Mouse (Mus musculus): ENCODE measurements around the gene Tbxas1. TPM values are rescaled to one million over a fixed set of nuclear protein-coding genes. Genes with fewer than 3 reads are reported as not detected.

Tbxas1 gene
- polyA plus RNA-seq (2016; fragmentation: Nextera tagmentation; extraction: Ambion mirVana): 0.88 and 1.8 TPM in 2 replicates

- H3K4me1 ChIP-seq: peaks cover 42% of the 10 kb centered on the region
- H3K36me3 ChIP-seq (replicated peaks): peaks cover 10% of the 10 kb centered on the region
- DNase-seq (ENCODE audit: low spot score): peak; percentile 74
- peak within 1 kb of the TSS; percentile 100 for H3K4me3 ChIP-seq
- no peaks in the 10 kb centered on the region for H3K9me3 ChIP-seq
- peak within 1 kb of the TSS; percentile 99 for H3K27ac ChIP-seq (replicated peaks)
- WGBS: 3% methylated on average over 74 of the region's 77 CpGs
- peaks cover 25% of the 10 kb centered on the region; the same call in 1 of the 2 replicates for H3K27me3 ChIP-seq (replicated peaks; ENCODE audit: low read depth, poor library complexity, severe bottlenecking)
Measured at GRCm38 (mm10) chr6:38875258-38876070, at the start of gene Tbxas1. Tbxas1 (plus strand) TSS chr6:38875404.

DNA sequence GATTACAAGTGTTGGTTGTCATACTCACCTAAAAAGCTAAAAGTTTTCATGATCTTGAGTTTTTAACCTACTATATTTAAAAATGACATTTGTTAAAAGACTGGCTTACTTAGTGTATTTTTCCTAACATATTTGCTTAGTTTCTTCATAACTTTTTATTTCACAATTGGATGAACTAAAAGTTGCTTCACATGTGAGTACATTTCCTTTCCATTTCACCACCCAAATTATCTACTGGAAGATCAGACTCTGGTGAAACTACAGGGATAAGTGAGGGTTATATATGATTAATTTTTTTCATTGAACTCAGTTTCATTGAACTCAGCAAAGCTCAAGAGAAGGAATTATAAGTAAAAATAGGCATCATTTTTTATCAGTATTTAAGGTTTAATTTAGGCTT, 49.3 kb upstream of the Tbxas1 start:
- DNase-seq (ENCODE audit: low spot score): no peak
- no peak overlapping the region for H3K27ac ChIP-seq (replicated peaks)
- H3K27me3 ChIP-seq (replicated peaks; ENCODE audit: low read depth, poor library complexity, severe bottlenecking): no peaks in the 10 kb centered on the region
- H3K9me3 ChIP-seq: no peaks in the 10 kb centered on the region
- H3K36me3 ChIP-seq (replicated peaks): peaks cover 29% of the 10 kb centered on the region
- no peak overlapping the region for H3K4me3 ChIP-seq
- peaks cover 17% of the 10 kb centered on the region for H3K4me1 ChIP-seq

DNA sequence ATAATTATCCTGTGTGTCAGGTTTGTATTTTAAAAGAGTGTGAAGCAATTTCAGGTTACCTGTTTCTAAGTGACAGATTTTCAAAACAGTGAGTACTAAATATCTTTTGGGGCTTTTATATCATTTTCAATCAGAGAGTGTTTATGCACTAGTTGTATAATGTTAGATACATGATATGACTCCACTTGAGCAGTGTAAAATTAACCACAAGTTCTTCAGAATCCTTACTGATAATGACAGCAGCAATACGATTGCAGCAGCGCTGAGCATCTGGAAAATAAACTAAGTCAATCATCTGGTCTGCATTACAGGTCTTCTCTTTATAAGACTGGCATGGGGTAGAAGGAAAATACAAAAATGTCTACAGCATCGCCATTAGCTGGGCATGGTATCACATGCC, 48.3 kb upstream of the Tbxas1 start:
- DNase-seq (ENCODE audit: low spot score): no peak

DNA sequence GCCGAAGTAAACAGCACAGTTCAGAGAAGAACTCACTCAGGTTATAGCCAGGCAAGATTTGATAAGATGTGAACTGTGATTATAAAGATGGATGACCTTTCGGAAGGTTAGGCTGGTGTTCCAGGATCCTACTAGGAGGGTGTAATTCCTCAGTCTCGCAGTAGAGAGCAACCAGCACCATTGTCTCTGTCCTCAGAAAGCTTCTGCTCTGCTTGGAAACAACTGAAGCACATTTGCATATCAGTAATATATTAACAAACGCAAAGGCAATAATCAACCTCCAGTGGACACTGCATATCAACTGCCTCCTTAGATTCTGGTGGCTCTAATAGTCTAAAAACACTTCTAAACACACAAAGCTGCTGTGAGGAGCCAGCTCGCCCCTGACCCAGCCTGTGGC, 47.8 kb upstream of the Tbxas1 start:
- H3K36me3 ChIP-seq (replicated peaks): peaks cover 21% of the 10 kb centered on the region
- H3K27ac ChIP-seq (replicated peaks): no peak overlapping the region
- 78% methylated on average over 5 of the region's 5 CpGs for WGBS
- DNase-seq (ENCODE audit: low spot score): no peak
- peaks cover 26% of the 10 kb centered on the region for H3K4me1 ChIP-seq
- no peaks in the 10 kb centered on the region for H3K27me3 ChIP-seq (replicated peaks; ENCODE audit: low read depth, poor library complexity, severe bottlenecking)
- no peak overlapping the region for H3K4me3 ChIP-seq
- H3K9me3 ChIP-seq: no peaks in the 10 kb centered on the region

More for the DNA sequence above, 48.3 kb upstream of the Tbxas1 start:
- Histone ChIP-seq H3K4me3 (no peak overlapping the region), H3K27me3 (replicated peaks; ENCODE audit: low read depth, poor library complexity, severe bottlenecking) (no peaks in the 10 kb centered on the region), H3K27ac (replicated peaks) (no peak overlapping the region), H3K4me1 (peaks cover 20% of the 10 kb centered on the region), H3K9me3 (no peaks in the 10 kb centered on the region), H3K36me3 (replicated peaks) (peaks cover 23% of the 10 kb centered on the region)
- WGBS: 77% methylated on average over 3 of the region's 3 CpGs

GRCm38 (mm10) chr6:38828211-38828610, 47.0 kb upstream of the Tbxas1 start:
- H3K27ac ChIP-seq (replicated peaks): no peak overlapping the region
- H3K27me3 ChIP-seq (replicated peaks; ENCODE audit: low read depth, poor library complexity, severe bottlenecking): no peaks in the 10 kb centered on the region
- 87% methylated on average over 2 of the region's 2 CpGs for WGBS
- peaks cover 18% of the 10 kb centered on the region; the same call in 1 of the 2 replicates for H3K36me3 ChIP-seq (replicated peaks)
- DNase-seq (ENCODE audit: low spot score): no peak
- H3K4me3 ChIP-seq: no peak overlapping the region
- H3K4me1 ChIP-seq: peaks cover 33% of the 10 kb centered on the region
- no peaks in the 10 kb centered on the region for H3K9me3 ChIP-seq

GRCm38 (mm10) chr6:38829452-38829851, 45.8 kb upstream of the Tbxas1 start:
- no peak for DNase-seq (ENCODE audit: low spot score)
- Histone ChIP-seq H3K4me3 (no peak overlapping the region), H3K27me3 (replicated peaks; ENCODE audit: low read depth, poor library complexity, severe bottlenecking) (no peaks in the 10 kb centered on the region), H3K27ac (replicated peaks) (no peak overlapping the region), H3K9me3 (no peaks in the 10 kb centered on the region), H3K36me3 (replicated peaks) (peaks cover 17% of the 10 kb centered on the region; the same call in 1 of the 2 replicates), H3K4me1 (peaks cover 42% of the 10 kb centered on the region)
- WGBS: 76% methylated on average over 3 of the region's 3 CpGs

DNA sequence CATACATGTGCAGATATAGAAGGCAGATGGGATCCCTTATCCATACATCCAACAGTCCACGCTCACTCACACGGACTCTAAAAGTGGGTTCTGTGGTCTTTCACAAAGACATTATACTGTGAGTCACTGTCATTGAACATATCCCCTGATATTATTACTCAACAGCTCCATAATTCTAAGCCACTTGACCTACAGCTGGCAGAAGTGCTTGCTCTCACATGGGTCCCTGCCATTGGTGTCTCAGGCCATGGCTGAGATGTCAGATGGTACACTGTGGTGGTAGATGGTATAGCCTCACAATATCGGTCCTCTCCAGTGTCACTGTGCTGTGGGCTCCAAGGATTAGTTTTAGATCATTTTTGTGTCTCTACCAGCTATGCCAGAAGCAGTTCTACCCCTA, 41.5 kb upstream of the Tbxas1 start:
- 93% methylated on average over 3 of the region's 3 CpGs for WGBS
- H3K36me3 ChIP-seq (replicated peaks): peaks cover 21% of the 10 kb centered on the region
- DNase-seq (ENCODE audit: low spot score): no peak
- H3K27ac ChIP-seq (replicated peaks): no peak overlapping the region
- no peak overlapping the region for H3K4me3 ChIP-seq
- no peaks in the 10 kb centered on the region for H3K9me3 ChIP-seq
- peaks cover 44% of the 10 kb centered on the region for H3K4me1 ChIP-seq
- H3K27me3 ChIP-seq (replicated peaks; ENCODE audit: low read depth, poor library complexity, severe bottlenecking): no peaks in the 10 kb centered on the region

DNA sequence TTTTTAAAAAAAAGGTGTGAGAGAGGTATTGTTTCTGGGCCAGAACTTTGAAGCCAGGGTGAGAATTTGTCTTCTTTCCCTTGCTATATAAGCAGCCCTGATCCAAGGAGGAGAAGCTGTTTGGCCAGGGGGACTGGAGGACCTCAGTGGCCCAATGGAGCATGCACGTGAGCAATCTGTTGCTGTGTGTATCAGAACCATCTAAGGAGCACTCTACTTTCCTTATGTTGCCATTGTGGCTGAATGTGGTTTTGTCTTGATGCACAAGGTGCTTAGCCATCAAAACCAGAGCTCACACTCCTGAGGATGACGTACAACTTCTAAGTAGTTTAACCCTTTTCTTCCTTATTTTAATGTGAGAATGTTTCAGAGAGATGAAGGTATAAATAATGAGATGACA, 40.5 kb upstream of the Tbxas1 start:
- H3K36me3 ChIP-seq (replicated peaks): peaks cover 26% of the 10 kb centered on the region
- H3K9me3 ChIP-seq: no peaks in the 10 kb centered on the region
- 88% methylated on average over 2 of the region's 2 CpGs for WGBS
- no peaks in the 10 kb centered on the region for H3K27me3 ChIP-seq (replicated peaks; ENCODE audit: low read depth, poor library complexity, severe bottlenecking)
- no peak overlapping the region for H3K27ac ChIP-seq (replicated peaks)
- H3K4me1 ChIP-seq: peaks cover 49% of the 10 kb centered on the region
- no peak for DNase-seq (ENCODE audit: low spot score)
- H3K4me3 ChIP-seq: no peak overlapping the region

DNA sequence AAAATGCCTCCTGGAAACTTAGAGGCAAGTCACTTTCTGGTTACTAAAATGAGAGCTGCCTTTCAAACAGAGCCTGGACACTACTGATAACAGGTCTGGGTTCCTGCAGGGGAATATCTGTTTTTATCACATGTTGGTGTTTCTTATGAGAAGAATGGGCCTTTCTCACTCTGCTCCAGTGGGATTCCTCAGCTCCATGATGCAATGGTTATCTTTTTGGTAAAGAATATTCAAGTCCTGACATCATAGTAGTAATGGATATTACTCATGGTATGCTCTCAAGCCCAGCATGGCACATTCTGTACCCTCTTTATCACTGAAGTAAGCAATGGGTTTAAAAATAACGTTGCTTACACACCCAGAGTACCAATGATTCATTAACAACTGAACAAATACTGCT, 40.0 kb upstream of the Tbxas1 start:
- H3K9me3 ChIP-seq: no peaks in the 10 kb centered on the region
- H3K4me3 ChIP-seq: no peak overlapping the region
- no peak overlapping the region for H3K27ac ChIP-seq (replicated peaks)
- WGBS: 87% methylated on average over 1 of the region's 1 CpGs
- DNase-seq (ENCODE audit: low spot score): no peak
- H3K36me3 ChIP-seq (replicated peaks): peaks cover 31% of the 10 kb centered on the region
- H3K27me3 ChIP-seq (replicated peaks; ENCODE audit: low read depth, poor library complexity, severe bottlenecking): no peaks in the 10 kb centered on the region
- peaks cover 54% of the 10 kb centered on the region for H3K4me1 ChIP-seq

DNA sequence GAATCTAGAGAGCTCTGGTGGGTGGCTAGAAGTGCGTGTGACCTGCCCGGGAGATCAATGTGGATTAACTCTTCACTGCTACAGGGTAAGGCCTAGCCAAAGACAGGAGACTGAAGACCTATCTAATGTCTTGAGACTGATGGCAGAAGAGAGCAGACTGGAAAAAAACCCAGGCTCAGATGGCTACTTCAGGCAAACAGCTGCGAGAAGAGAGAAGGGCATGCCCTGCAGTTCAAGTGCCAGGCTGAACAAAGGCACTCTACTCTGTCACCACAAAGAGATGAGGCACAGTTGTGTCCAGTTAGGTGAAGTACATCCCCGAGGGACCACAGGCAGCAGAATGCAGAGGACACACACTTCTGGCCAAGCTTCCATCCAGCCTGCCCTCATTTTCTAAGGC, 37.1 kb upstream of the Tbxas1 start:
- Histone ChIP-seq H3K36me3 (replicated peaks) (peaks cover 43% of the 10 kb centered on the region), H3K27me3 (replicated peaks; ENCODE audit: low read depth, poor library complexity, severe bottlenecking) (no peaks in the 10 kb centered on the region), H3K4me1 (peaks cover 41% of the 10 kb centered on the region), H3K4me3 (no peak overlapping the region), H3K9me3 (no peaks in the 10 kb centered on the region), H3K27ac (replicated peaks) (no peak overlapping the region)
- WGBS: 78% methylated on average over 4 of the region's 4 CpGs
- no peak for DNase-seq (ENCODE audit: low spot score)

GRCm38 (mm10) chr6:38839891-38840290, 35.3 kb upstream of the Tbxas1 start:
- Histone ChIP-seq H3K9me3 (no peaks in the 10 kb centered on the region), H3K4me3 (no peak overlapping the region), H3K27me3 (replicated peaks; ENCODE audit: low read depth, poor library complexity, severe bottlenecking) (no peaks in the 10 kb centered on the region), H3K36me3 (replicated peaks) (peaks cover 41% of the 10 kb centered on the region), H3K4me1 (peaks cover 28% of the 10 kb centered on the region), H3K27ac (replicated peaks) (no peak overlapping the region)
- WGBS: 85% methylated on average over 4 of the region's 4 CpGs
- no peak for DNase-seq (ENCODE audit: low spot score)

DNA sequence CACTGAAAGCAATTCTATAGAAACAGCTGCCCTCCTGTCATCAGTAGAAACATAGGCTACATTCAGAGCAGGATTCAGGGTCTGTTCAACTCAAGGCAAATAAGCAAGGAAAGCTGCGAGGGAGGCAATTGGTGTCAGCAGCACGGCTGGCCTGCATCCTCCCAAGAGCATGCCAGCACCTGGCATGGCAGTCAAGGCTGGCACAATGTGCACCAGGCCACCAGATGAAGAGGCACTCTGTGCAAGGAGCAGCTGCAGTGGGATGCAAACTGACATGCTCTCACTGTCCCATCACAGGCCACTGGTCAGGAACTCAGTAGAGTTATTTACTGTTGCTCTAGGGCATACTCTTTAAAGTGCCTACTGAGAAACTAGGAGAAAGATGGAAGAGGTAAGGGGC, 34.8 kb upstream of the Tbxas1 start:
- DNase-seq (ENCODE audit: low spot score): no peak
- H3K27ac ChIP-seq (replicated peaks): no peak overlapping the region
- H3K4me1 ChIP-seq: peaks cover 33% of the 10 kb centered on the region
- no peaks in the 10 kb centered on the region for H3K9me3 ChIP-seq
- no peaks in the 10 kb centered on the region for H3K27me3 ChIP-seq (replicated peaks; ENCODE audit: low read depth, poor library complexity, severe bottlenecking)
- H3K36me3 ChIP-seq (replicated peaks): peaks cover 41% of the 10 kb centered on the region
- no peak overlapping the region for H3K4me3 ChIP-seq
- 87% methylated on average over 2 of the region's 2 CpGs for WGBS

DNA sequence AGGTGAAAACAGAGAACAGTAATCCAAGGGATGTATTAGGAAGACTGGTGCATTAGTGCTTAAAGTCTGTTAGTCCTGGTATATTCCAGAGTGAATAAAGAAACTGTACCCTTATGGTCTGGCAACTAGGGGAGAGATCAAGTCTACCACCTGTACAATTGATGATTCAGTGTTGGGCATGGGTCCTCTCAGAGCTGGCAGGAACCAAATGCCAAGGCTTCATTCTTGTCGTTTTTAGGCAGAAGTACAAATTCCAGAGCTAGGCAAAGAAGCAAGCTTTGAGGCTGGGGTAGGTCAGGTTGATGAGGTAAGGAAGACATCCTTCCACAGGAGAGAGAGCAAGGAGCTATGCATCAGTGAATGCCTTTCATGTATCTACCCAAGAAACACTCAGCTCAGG, 34.4 kb upstream of the Tbxas1 start:
- H3K4me1 ChIP-seq: peaks cover 37% of the 10 kb centered on the region
- H3K27ac ChIP-seq (replicated peaks): no peak overlapping the region
- H3K4me3 ChIP-seq: no peak overlapping the region
- no peaks in the 10 kb centered on the region for H3K9me3 ChIP-seq
- no peak for DNase-seq (ENCODE audit: low spot score)
- no peaks in the 10 kb centered on the region for H3K27me3 ChIP-seq (replicated peaks; ENCODE audit: low read depth, poor library complexity, severe bottlenecking)
- H3K36me3 ChIP-seq (replicated peaks): peaks cover 41% of the 10 kb centered on the region
- WGBS: 86% methylated on average over 1 of the region's 1 CpGs
